Mouse (Mus musculus) MEL (cell line): ENCODE results near the gene Ppp6r3.

Source experiments
- CTCF ChIP-seq, 3 experiments: IDR thresholded peaks in 2 of 3; conservative IDR thresholded peaks in 1 of 3; 2 replicates each; pipeline ENCODE4 v1.5.1; 2011 to 2012; ENCODE audit warnings: low read length in 3 of 3, low read depth in 2 of 3, mild to moderate bottlenecking in 2 of 3, improper control_type of control experiment in 1 of 3, inconsistent platforms in 1 of 3, mixed read lengths in 1 of 3, moderate library complexity in 1 of 3; ENCODE audit not compliant: control insufficient read depth in 1 of 3, insufficient read depth in 1 of 3, poor library complexity in 1 of 3, severe bottlenecking in 1 of 3
- EP300 ChIP-seq, 2 experiments: IDR thresholded peaks; 2 replicates each; pipeline ENCODE4 v1.6.1; 2011; ENCODE audit warnings: improper control_type of control experiment in 2 of 2, low read length in 2 of 2, low read depth in 1 of 2, mild to moderate bottlenecking in 1 of 2
- NRF1 ChIP-seq: IDR thresholded peaks from 2 replicates; pipeline ENCODE4 v1.6.1; 2014; ENCODE audit warnings: low read depth, mild to moderate bottlenecking, inconsistent platforms, low read length, improper control_type of control experiment, moderate library complexity; ENCODE audit not compliant: poor library complexity, insufficient read depth, severe bottlenecking
- ZNF384 ChIP-seq: IDR thresholded peaks from 2 replicates; pipeline ENCODE4 v1.6.1; 2012; ENCODE audit warnings: low read depth, mild to moderate bottlenecking, inconsistent platforms, low read length, improper control_type of control experiment

GRCm38 (mm10) chr19:3550101-3550500 lies 25.4 kb downstream of the Ppp6r3 start:
- TF ChIP-seq NRF1 = no peak
- no peak for TF ChIP-seq CTCF (IDR thresholded peaks at IDR 0.05 in 2 of 3, conservative IDR thresholded peaks at IDR 0.05 in 1 of 3; ENCODE audit: control insufficient read depth in 1 of 3, insufficient read depth in 1 of 3, low read depth in 2 of 3, low read length in 3 of 3, poor library complexity in 1 of 3, severe bottlenecking in 1 of 3)
- no peak for TF ChIP-seq EP300 (IDR thresholded peaks at IDR 0.05; ENCODE audit: low read depth in 1 of 2, low read length in 2 of 2)
- TF ChIP-seq ZNF384 = no peak
